Mouse (Mus musculus): ENCODE data around the gene Cacna1d. TPM values are rescaled to one million over a fixed set of nuclear protein-coding genes. Genes with fewer than 3 reads are reported as not detected.

The Cacna1d gene
- total RNA-seq, 2 experiments from 2014 or later, result 0.36 to 0.38 TPM

DNA sequence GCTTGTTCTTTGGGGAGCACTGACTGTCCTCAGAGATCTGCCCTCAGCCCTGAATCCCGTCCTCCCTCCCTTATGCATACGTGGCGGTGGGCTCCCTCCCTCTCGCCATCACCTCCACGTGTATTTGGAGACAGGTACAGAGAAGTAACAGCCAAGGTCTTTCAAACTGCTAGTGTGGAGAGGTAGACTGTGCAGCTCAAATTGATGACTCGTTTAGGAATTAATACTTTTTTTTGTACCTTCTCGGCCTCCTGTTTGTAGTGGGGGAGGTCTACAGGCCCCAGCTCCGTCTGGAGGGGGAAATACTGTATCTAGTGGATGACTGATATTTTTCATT lies 137.2 kb downstream of the Cacna1d start:
- no peak for DNase-seq
- TF ChIP-seq CTCF (IDR thresholded peaks at IDR 0.05), result no peak
- Histone ChIP-seq H3K27ac (no peak overlapping the region), H3K4me3 (peak overlapping the region; percentile 73)
- intact Hi-C loops (cut with DNase I), result no loop called here

DNA sequence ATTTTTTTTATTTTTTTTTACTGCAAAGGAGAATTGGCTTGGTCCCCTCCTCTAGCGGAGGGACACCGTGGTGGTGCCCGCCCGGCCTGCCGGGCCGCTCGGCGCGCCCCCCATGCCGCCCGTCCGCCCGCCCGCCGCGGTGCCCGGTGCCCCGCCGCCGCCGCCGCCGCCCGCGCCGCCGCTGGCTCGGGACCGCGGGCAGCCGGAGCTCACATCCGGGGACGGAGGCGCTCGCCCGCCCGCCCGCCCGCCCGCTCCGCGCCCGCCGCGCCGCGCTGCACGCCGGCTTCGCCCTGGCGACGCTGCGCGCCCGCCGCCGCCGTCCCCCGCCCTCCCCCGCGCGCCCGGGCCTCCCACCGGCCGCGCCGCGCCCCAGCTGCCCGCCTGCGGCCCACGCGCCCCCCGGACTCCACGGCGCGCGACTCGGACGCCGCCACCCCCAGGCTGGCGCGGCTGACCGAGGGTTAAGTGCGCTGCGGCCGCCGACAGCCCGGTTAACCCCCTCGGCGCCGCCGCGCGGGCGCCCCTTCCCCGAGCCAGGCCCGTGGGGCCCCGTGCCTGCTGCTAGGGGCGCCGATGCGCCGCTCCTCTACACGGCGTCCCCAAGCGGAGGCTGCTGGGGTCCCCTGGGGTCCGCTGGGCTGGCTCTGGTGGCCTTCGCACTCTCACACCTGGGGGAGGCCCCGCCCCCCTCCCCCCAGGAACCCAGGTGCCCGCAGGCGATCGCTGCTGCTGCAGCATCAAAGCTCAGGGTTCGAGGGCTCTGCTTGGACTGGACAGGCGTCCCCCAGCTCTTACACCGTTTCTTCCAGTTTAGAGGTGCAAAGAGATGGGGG lies 137.7 kb downstream of the Cacna1d start:
- no peak for TF ChIP-seq CTCF (IDR thresholded peaks at IDR 0.05)
- intact Hi-C loops (cut with DNase I), result no loop called here
- no peak overlapping the region for H3K27ac ChIP-seq
- peak; percentile 38 for DNase-seq
- peak overlapping the region; percentile 73 for H3K4me3 ChIP-seq

DNA sequence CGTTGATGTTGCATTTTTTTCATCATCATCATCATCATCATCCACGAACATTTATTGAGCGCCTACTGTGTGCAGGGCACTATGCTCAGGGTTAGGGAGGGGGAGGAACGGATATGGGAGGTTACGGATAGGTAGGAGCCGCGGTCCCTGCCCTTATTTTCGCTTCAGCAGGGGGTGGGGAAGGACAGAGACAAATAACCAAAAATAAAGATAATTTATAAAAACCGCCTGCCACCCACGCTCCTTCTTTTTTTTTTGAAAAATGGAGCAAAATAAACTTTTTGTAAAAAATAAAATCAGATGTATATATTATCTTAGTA lies 138.3 kb downstream of the Cacna1d start:
- no peak for DNase-seq
- Histone ChIP-seq H3K4me3 (peak overlapping the region; percentile 66), H3K27ac (no peak overlapping the region)
- intact Hi-C loops (cut with DNase I), result no loop called here
- TF ChIP-seq CTCF (IDR thresholded peaks at IDR 0.05), result no peak

DNA sequence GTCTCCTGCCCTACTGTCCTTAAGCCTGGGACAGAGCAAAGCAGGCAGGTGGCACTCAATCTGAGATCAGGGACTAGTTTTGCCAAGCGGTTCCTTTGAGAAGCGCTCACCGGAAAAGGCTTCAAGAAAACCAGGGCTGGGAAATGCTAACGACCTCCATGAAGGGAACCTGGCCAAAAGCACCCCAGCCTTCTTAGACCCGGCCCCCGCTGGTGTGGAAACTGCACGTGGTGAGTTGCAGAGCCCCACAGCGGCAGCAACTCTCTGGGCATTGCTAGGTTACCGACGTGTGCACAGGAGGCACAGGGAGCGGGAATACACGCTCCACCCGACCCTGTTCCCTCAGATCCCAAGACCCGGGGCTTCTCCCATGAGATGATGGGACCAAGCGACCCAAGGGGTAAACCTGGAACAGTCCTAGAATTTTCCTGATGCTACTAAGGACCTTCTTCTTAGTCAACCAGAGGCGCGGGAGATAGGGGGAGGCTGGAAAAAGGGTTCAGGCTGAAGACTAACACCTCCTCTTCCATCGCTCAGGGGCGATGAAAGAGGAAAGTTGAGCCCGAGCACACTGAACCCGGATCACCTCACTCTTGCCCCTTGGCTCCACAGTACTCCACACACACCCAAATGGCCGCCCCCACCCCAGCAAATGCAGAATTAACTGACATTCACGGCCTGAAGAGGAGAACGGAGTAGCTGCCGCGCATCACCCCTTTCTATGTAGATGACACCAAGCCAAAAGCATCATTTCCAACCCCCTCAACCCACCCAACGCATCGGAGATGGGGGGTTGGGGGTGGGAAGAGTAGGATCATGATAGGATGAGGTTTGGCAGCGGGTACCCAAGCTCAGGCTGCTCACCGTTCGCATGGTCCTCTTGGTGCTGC lies 138.9 kb downstream of the Cacna1d start:
- peak overlapping the region; percentile 66 for H3K4me3 ChIP-seq

DNA sequence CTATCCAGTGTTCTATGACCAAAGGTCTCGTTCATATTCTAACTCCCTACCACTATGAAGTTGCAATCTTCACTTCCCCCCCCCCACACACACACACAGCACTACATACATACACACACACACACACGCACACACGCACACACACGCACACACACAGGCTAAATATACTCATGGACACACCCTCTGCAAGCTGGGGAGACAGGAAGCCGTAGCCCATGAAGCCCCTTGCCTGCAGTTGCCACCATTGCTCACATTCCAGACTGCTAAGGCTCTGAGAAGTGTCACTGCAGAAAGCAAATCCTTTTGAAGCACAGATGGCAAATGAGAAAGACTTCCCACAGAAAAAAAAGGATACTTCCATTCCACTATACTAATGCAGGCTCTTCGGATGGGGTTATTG lies 141.0 kb downstream of the Cacna1d start:
- H3K27ac ChIP-seq, result no peak overlapping the region
- TF ChIP-seq CTCF (IDR thresholded peaks at IDR 0.05), result no peak
- intact Hi-C loops (cut with DNase I), result no loop called here
- H3K4me3 ChIP-seq, result no peak overlapping the region
- DNase-seq, result no peak

More for the DNA sequence above, 138.9 kb downstream of the Cacna1d start:
- no peak for DNase-seq
- TF ChIP-seq CTCF (IDR thresholded peaks at IDR 0.05), result no peak
- H3K27ac ChIP-seq, result no peak overlapping the region
- intact Hi-C loops (cut with DNase I), result no loop called here

- no peak overlapping the region for H3K4me3 ChIP-seq
- no peak for TF ChIP-seq CTCF (IDR thresholded peaks at IDR 0.05)
Observed at GRCm38 (mm10) chr14:30344948-30345865, 146.0 kb downstream of the Cacna1d start.

DNA sequence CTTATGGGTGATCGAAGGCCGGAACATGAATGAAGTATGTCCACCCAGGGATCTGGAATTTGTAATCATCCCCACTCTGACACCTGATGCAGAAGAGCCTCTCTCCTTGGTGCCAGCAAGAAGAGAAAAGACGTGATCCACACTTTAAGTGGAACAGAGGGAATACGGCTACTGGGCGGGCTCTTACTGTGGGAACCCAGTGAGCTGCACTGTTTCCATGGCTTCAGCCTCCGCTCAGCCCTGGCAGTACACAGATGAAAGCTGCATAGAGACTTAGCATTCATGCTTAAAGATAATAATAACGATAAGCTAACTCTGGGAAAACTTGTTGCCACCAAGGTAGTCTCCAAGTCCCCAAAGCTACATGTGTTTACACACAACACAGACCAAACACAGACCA lies 147.5 kb downstream of the Cacna1d start:
- no peak for TF ChIP-seq CTCF (IDR thresholded peaks at IDR 0.05)
- intact Hi-C loops (cut with DNase I), result no loop called here
- no peak for DNase-seq

More at GRCm38 (mm10) chr14:30344948-30345865, 146.0 kb downstream of the Cacna1d start:
- H3K27ac ChIP-seq, result no peak overlapping the region
- intact Hi-C loops (cut with DNase I), result no loop called here
- DNase-seq, result no peak

GRCm38 (mm10) chr14:30341825-30342590 lies 149.2 kb downstream of the Cacna1d start:
- TF ChIP-seq CTCF (IDR thresholded peaks at IDR 0.05), result no peak
- no peak overlapping the region for H3K27ac ChIP-seq
- no peak for DNase-seq
- no peak overlapping the region for H3K4me3 ChIP-seq
- intact Hi-C loops (cut with DNase I), result no loop called here

More for the DNA sequence above, 147.5 kb downstream of the Cacna1d start:
- Histone ChIP-seq H3K4me3 (no peak overlapping the region), H3K27ac (no peak overlapping the region)

- TF ChIP-seq CTCF (IDR thresholded peaks at IDR 0.05), result no peak
- H3K4me3 ChIP-seq, result no peak overlapping the region
- intact Hi-C loops (cut with DNase I), result no loop called here
- H3K27ac ChIP-seq, result no peak overlapping the region
- no peak for DNase-seq
Observed at GRCm38 (mm10) chr14:30340140-30340539, 151.1 kb downstream of the Cacna1d start.

DNA sequence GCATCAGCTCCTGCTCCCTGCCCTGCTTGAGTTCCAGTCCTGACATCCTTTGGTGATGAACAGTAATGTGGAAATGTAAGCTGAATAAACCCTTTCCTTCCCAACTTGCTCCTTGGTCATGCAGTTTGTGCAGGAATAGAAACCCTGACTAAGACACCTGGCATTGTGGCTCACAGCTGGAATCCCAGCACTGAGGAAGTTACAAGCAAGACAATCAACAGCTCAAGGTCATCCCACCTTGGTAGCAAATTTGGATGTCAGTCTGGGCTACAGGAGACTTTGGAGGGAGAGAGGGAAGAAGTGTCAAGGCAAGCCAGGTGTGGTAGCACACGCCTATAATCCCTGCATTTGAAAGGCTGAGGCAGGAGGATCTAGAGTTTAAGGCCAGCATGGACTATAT lies 159.4 kb downstream of the Cacna1d start:
- intact Hi-C loops (cut with DNase I), result no loop called here
- TF ChIP-seq CTCF (IDR thresholded peaks at IDR 0.05), result no peak
- Histone ChIP-seq H3K27ac (no peak overlapping the region), H3K4me3 (no peak overlapping the region)
- no peak for DNase-seq

GRCm38 (mm10) chr14:30330416-30331181 lies 160.7 kb downstream of the Cacna1d start:
- no peak overlapping the region for H3K4me3 ChIP-seq
- no peak overlapping the region for H3K27ac ChIP-seq
- no peak for DNase-seq
- intact Hi-C loops (cut with DNase I), result no loop called here
- TF ChIP-seq CTCF (IDR thresholded peaks at IDR 0.05), result no peak

All from gastrocnemius, adult 2 months (tissue).